8 mouse cellular contexts compared by ENCODE assay signal in genomic region chr4:87401316-87402172, GRCm38 (mm10).
A peak's percentile ranks its signal among the peaks of the same experiment; 100 is the strongest.
DNase-seq lines count a peak whose midpoint lies in the region; ATAC-seq and TF ChIP-seq lines count a peak whose summit lies in the region.

No protein-coding gene starts in this region.

- DNase-seq in embryo, embryonic 11 days: peak; percentile 52
- no peak for DNase-seq in embryo, embryonic 9.5 days (ENCODE audit: extremely low spot score)
- DNase-seq in heart, embryonic 10.5 days (ENCODE audit: low spot score): no peak
- DNase-seq in kidney, postnatal 14 days: peak; percentile 39
- peak; percentile 37 for DNase-seq in lung, postnatal 0 days (ENCODE audit: low spot score)
- peak; percentile 39 for DNase-seq in right cerebral cortex, postnatal 14 days
- no peak for DNase-seq in thymus, postnatal 0 days (ENCODE audit: low spot score)

- no peaks in the 10 kb centered on the region for H3K9me3 ChIP-seq in embryonic facial prominence, embryonic 12.5 days
- H3K9me3 ChIP-seq in heart, embryonic 10.5 days: no peaks in the 10 kb centered on the region
- H3K9me3 ChIP-seq in lung, postnatal 0 days (ENCODE audit: low read length): no peaks in the 10 kb centered on the region

- H3K36me3 ChIP-seq in embryonic facial prominence, embryonic 12.5 days: no peaks in the 10 kb centered on the region
- H3K36me3 ChIP-seq in heart, embryonic 10.5 days: no peaks in the 10 kb centered on the region
- H3K36me3 ChIP-seq in lung, postnatal 0 days (ENCODE audit: insufficient read depth, low read length): no peaks in the 10 kb centered on the region

- no peak overlapping the region for H3K4me3 ChIP-seq in embryonic facial prominence, embryonic 12.5 days
- peak overlapping the region; percentile 22; the same call in 1 of the 2 replicates for H3K4me3 ChIP-seq in heart, embryonic 10.5 days
- H3K4me3 ChIP-seq in lung, postnatal 0 days (ENCODE audit: low read depth, low read length): no peak overlapping the region

- no peak overlapping the region for H3K9ac ChIP-seq in embryonic facial prominence, embryonic 12.5 days
- H3K9ac ChIP-seq in lung, postnatal 0 days (replicated peaks; ENCODE audit: low read depth): no peak overlapping the region

- WGBS in embryonic facial prominence, embryonic 12.5 days: 36% methylated on average over 20 of the region's 20 CpGs
- 59% methylated on average over 20 of the region's 20 CpGs for WGBS in heart, embryonic 10.5 days
- 17% methylated on average over 20 of the region's 20 CpGs for WGBS in lung, postnatal 0 days

- no peak for TF ChIP-seq CTCF in lung, postnatal 0 days (IDR thresholded peaks at IDR 0.05)

- peak overlapping the region; percentile 19 for H3K4me2 ChIP-seq in embryonic facial prominence, embryonic 12.5 days (replicated peaks)
- peak overlapping the region; percentile 27 for H3K4me2 ChIP-seq in lung, postnatal 0 days (replicated peaks; ENCODE audit: low read depth, low read length)

- no peak for ATAC-seq in embryonic facial prominence, embryonic 12.5 days (ENCODE audit: insufficient number of reproducible peaks, insufficient read depth, low FRiP score, low TSS enrichment)
- peak; percentile 60 for ATAC-seq in lung, postnatal 0 days

- TF ChIP-seq EP300 in lung, postnatal 0 days (IDR thresholded peaks at IDR 0.05): no peak

- H3K27me3 ChIP-seq in embryonic facial prominence, embryonic 12.5 days: no peaks in the 10 kb centered on the region
- H3K27me3 ChIP-seq in heart, embryonic 10.5 days (ENCODE audit: insufficient read depth, poor library complexity, severe bottlenecking): no peaks in the 10 kb centered on the region
- H3K27me3 ChIP-seq in lung, postnatal 0 days (replicated peaks; ENCODE audit: insufficient read depth, low read length): no peaks in the 10 kb centered on the region

- peaks cover 23% of the 10 kb centered on the region for H3K4me1 ChIP-seq in embryonic facial prominence, embryonic 12.5 days
- H3K4me1 ChIP-seq in heart, embryonic 10.5 days: peaks cover 8% of the 10 kb centered on the region
- H3K4me1 ChIP-seq in lung, postnatal 0 days (ENCODE audit: insufficient read depth, low read depth, low read length): no peaks in the 10 kb centered on the region

- H3K27ac ChIP-seq in embryonic facial prominence, embryonic 12.5 days: peak overlapping the region; percentile 60; the same call in 1 of the 2 replicates
- 0 out of 2 replicates have a peak overlapping the region, but pooled peaks have one; percentile 7 for H3K27ac ChIP-seq in heart, embryonic 10.5 days
- H3K27ac ChIP-seq in lung, postnatal 0 days (ENCODE audit: low read length): no peak overlapping the region

Comparison
In these comparisons a context has a peak if more than half of its experiments do, and no peak if none do; other contexts are left out.
1. DNase-seq: peak in embryo, embryonic 11 days (single experiment), kidney, postnatal 14 days (single experiment), lung, postnatal 0 days (single experiment) and right cerebral cortex, postnatal 14 days (single experiment); none in embryo, embryonic 9.5 days (single experiment), heart, embryonic 10.5 days (single experiment) and thymus, postnatal 0 days (single experiment).